Mouse (Mus musculus) megakaryocyte progenitor cell, adult 5-6 weeks (primary cell): ENCODE results near the gene Lrrc40. TPM values are rescaled to one million over a fixed set of nuclear protein-coding genes. Genes with fewer than 3 reads are reported as not detected.
"Not testable (repeated sequence)": the region's sequence is repeated elsewhere in the genome, so short reads cannot be mapped to it uniquely, and the experiment has no call there.

ENCODE experiments used
- ATAC-seq: replicated peaks from 2 replicates; pipeline ENCODE4 v1.8.0; 2016; ENCODE audit warnings: mild to moderate bottlenecking, moderate TSS enrichment, inconsistent platforms; ENCODE audit not compliant: poor library complexity
- total RNA-seq, 2 experiments: library from RNA; stranded (forward) in 1 of 2; stranded (reverse) in 1 of 2; fragments of 157-497, 149-512 nt in 1 of 2; fragments of 200-1000 nt in 1 of 2; gene quantifications; 2 replicates each; pipeline versions ENCODE4 v1.2.3 to v1.2.4; 2015 to 2017

The Lrrc40 gene
- total RNA-seq, 2 experiments from 2014 or later: 40.8 to 42.8 TPM

- no peak for ATAC-seq
Measured at GRCm38 (mm10) chr3:158077828-158078227, 41.4 kb downstream of the Lrrc40 start.

- ATAC-seq: no peak
Measured at GRCm38 (mm10) chr3:158091601-158092000, 55.1 kb downstream of the Lrrc40 start.

GRCm38 (mm10) chr3:158093919-158094318, 57.5 kb downstream of the Lrrc40 start:
- ATAC-seq: no peak

GRCm38 (mm10) chr3:158102043-158102442, 65.6 kb downstream of the Lrrc40 start:
- ATAC-seq: not testable (repeated sequence)

GRCm38 (mm10) chr3:158102530-158102929, 66.1 kb downstream of the Lrrc40 start:
- not testable (repeated sequence) for ATAC-seq

- no peak for ATAC-seq
Measured at GRCm38 (mm10) chr3:158103467-158103866, 67.0 kb downstream of the Lrrc40 start.

- no peak for ATAC-seq
Measured at GRCm38 (mm10) chr3:158105260-158105659, 68.8 kb downstream of the Lrrc40 start.

Other genes starting within 250 kb of the Lrrc40 start
- 0.15 and 0.34 TPM in 2 replicates for gene Cth, start 111.6 kb upstream of the Lrrc40 start, total RNA-seq (2015)
- 1.4 TPM in 1 of 2 replicates, not detected in the other for gene Cth, start 111.6 kb upstream of the Lrrc40 start, total RNA-seq (2017)
- gene Ankrd13c, start 89.4 kb upstream of the Lrrc40 start, total RNA-seq (2015): 47.7 and 50.0 TPM in 2 replicates
- gene Ankrd13c, start 89.4 kb upstream of the Lrrc40 start, total RNA-seq (2017): 41.4 and 45.6 TPM in 2 replicates
- 237 and 277 TPM in 2 replicates for gene Srsf11, start within 50 bp of the Lrrc40 start, total RNA-seq (2015)
- gene Srsf11, start within 50 bp of the Lrrc40 start, total RNA-seq (2017): 227 and 358 TPM in 2 replicates